Mouse (Mus musculus): ENCODE measurements around the gene Nsun2. TPM values are rescaled to one million over a fixed set of nuclear protein-coding genes. Genes with fewer than 3 reads are reported as not detected.
"Not testable (repeated sequence)": the region's sequence is repeated elsewhere in the genome, so short reads cannot be mapped to it uniquely, and the experiment has no call there.

Gene Nsun2
- total RNA-seq, 1 experiment from 2014 or later, result 84.0 TPM

DNA sequence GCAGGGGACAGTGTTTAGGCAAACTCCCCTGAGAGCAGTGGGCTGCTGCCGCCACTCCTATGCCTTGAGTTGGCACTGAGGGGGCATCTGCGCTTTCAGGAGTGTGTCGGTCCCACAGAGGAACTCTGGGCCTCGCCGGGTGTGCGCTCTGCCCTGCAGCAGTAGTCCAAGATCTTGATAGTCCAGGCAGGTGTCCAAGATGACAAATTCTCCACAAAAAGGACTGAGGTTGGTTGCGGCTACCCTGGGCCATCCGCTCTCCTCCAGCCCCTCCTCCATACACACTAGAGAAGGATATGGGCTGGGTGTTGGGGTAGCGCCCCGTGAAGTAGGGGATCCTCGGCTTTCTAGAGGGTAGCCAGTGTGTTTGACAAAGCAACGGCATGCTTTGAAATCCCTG, 10.0 kb downstream of the Nsun2 start:
- ATAC-seq (replicated peaks; ENCODE audit: insufficient number of reproducible peaks, low FRiP score, low TSS enrichment, poor library complexity, severe bottlenecking), result no peak

- ATAC-seq (replicated peaks; ENCODE audit: insufficient number of reproducible peaks, low FRiP score, low TSS enrichment, poor library complexity, severe bottlenecking), result peak; percentile 64; the same call in 1 of the 2 replicates
Observed at GRCm38 (mm10) chr13:69545019-69545418, 11.5 kb downstream of the Nsun2 start.

- no peak for ATAC-seq (replicated peaks; ENCODE audit: insufficient number of reproducible peaks, low FRiP score, low TSS enrichment, poor library complexity, severe bottlenecking)
Observed at GRCm38 (mm10) chr13:69547488-69548180, 14.1 kb downstream of the Nsun2 start.

- ATAC-seq (replicated peaks; ENCODE audit: insufficient number of reproducible peaks, low FRiP score, low TSS enrichment, poor library complexity, severe bottlenecking), result no peak
Observed at GRCm38 (mm10) chr13:69549980-69550379, 16.4 kb downstream of the Nsun2 start.

DNA sequence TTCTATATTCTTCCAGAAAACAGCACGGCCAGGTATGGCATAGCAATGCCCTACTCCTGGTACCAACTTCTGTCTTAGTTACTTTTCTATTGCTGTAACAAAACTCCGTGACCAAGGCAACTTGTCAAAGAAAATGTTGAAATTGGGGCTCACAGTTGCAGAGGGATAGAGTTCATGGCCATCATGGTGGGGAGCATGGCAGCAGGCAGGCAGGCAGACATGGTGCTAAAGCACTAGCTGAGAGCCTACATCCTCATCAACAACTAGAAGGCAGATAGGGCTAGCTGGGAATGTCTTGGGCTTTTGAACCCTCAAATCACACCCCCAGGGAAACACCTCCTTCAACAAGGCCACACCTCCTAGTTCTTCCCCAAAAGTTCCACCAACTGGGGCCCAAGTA, 17.3 kb downstream of the Nsun2 start:
- ATAC-seq (replicated peaks; ENCODE audit: insufficient number of reproducible peaks, low FRiP score, low TSS enrichment, poor library complexity, severe bottlenecking), result no peak

- no peak; the same call in 1 of the 2 replicates for ATAC-seq (replicated peaks; ENCODE audit: insufficient number of reproducible peaks, low FRiP score, low TSS enrichment, poor library complexity, severe bottlenecking)
Observed at GRCm38 (mm10) chr13:69553024-69553423, 19.5 kb downstream of the Nsun2 start.

DNA sequence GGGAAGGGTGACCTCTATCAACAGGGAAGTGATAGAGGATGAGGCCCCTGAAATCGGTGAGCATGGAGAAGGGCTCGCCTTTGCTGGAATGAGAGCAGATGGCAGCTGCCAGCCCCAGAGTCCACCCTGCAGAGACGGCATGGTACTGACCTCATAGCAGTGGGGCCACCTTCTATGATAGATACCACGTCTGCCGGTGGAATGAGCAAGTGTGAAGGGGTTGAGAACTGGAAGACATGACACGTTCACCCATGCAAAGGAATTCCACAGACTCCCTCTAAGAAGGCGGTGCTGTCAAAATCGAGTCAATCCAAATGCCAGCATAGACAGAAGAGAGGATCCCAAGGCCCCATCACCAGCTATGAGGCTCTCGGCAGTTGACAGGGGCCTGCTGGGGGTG, 20.7 kb downstream of the Nsun2 start:
- no peak for ATAC-seq (replicated peaks; ENCODE audit: insufficient number of reproducible peaks, low FRiP score, low TSS enrichment, poor library complexity, severe bottlenecking)

DNA sequence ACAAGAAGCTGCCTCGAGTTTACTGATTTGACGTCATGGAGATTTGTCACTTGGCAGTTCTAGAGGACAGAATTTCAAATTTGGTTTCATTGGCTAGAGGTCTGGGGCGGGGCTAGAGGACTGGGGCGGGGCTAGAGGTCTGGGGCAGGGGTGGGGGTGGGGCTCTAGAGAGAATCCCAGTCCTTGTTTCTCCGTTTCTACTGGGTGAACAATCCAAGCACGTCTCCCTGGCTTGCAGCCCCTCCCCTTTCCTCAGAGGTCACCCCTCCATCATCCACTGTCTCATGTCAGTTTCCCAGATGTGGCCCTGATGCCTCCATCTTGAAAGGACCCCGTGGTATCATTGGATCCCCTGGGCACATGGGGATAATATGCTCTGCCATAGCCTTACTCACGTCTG, 21.5 kb downstream of the Nsun2 start:
- ATAC-seq (replicated peaks; ENCODE audit: insufficient number of reproducible peaks, low FRiP score, low TSS enrichment, poor library complexity, severe bottlenecking), result no peak

GRCm38 (mm10) chr13:69555957-69556482, 22.5 kb downstream of the Nsun2 start:
- no peak for ATAC-seq (replicated peaks; ENCODE audit: insufficient number of reproducible peaks, low FRiP score, low TSS enrichment, poor library complexity, severe bottlenecking)

- no peak for ATAC-seq (replicated peaks; ENCODE audit: insufficient number of reproducible peaks, low FRiP score, low TSS enrichment, poor library complexity, severe bottlenecking)
Observed at GRCm38 (mm10) chr13:69556728-69557127, 23.2 kb downstream of the Nsun2 start.

- ATAC-seq (replicated peaks; ENCODE audit: insufficient number of reproducible peaks, low FRiP score, low TSS enrichment, poor library complexity, severe bottlenecking), result no peak
Observed at GRCm38 (mm10) chr13:69558098-69558660, 24.6 kb downstream of the Nsun2 start.

DNA sequence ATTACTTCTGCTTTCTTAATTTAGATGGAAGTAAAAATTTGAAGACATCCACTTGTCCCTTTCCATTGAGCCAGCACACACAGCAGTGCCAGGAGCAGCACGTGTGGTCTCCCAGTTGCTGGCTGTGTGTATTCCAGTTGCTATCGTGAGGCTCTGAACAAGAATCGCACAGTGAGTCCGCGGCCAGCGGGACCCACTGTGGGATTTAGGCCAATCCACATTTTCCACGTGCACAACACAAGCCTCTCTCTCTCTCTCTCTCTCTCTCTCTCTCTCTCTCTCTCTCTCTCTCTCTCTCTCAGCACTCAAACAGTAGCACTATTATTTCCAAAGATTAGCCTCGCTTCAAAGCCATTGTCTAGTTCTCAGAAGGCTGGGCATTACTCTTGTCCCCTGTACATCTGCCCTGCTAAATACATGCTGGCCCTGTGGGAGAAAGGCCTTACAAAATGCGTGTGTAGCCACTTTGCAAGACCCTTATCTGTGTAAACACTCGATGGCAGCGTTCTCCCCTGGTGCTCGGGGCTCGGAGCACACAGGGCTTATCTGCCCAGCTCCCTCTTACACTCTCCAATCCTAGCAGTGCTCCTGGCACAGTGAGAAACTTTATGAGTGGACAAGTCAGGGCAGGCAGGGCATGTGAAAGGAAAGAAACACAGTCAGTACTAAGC, 25.9 kb downstream of the Nsun2 start:
- no peak for ATAC-seq (replicated peaks; ENCODE audit: insufficient number of reproducible peaks, low FRiP score, low TSS enrichment, poor library complexity, severe bottlenecking)

DNA sequence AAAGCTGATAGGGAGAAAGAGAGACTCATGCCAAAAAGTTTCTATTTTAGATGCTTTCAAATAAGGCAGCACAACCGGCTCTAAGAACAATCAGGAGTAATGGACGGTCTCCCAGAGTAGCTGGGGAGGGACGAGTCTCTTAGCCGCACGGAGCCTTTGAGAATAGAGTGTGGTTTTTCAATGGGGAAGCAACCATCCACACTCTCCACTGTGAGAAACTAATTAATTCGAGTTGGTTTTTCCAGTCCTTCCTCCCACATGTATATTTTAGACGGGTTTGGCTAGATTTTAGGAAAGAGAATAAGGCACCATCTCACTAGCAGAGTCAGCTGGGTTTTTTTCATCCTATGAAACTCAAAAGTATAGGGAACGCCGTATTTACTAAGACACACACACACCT, 28.5 kb downstream of the Nsun2 start:
- ATAC-seq (replicated peaks; ENCODE audit: insufficient number of reproducible peaks, low FRiP score, low TSS enrichment, poor library complexity, severe bottlenecking), result no peak

GRCm38 (mm10) chr13:69562654-69563574, 29.4 kb downstream of the Nsun2 start:
- no peak for ATAC-seq (replicated peaks; ENCODE audit: insufficient number of reproducible peaks, low FRiP score, low TSS enrichment, poor library complexity, severe bottlenecking)

- ATAC-seq (replicated peaks; ENCODE audit: insufficient number of reproducible peaks, low FRiP score, low TSS enrichment, poor library complexity, severe bottlenecking), result no peak
Observed at GRCm38 (mm10) chr13:69563905-69564304, 30.4 kb downstream of the Nsun2 start.

GRCm38 (mm10) chr13:69564573-69564972, 31.0 kb downstream of the Nsun2 start:
- no peak for ATAC-seq (replicated peaks; ENCODE audit: insufficient number of reproducible peaks, low FRiP score, low TSS enrichment, poor library complexity, severe bottlenecking)

DNA sequence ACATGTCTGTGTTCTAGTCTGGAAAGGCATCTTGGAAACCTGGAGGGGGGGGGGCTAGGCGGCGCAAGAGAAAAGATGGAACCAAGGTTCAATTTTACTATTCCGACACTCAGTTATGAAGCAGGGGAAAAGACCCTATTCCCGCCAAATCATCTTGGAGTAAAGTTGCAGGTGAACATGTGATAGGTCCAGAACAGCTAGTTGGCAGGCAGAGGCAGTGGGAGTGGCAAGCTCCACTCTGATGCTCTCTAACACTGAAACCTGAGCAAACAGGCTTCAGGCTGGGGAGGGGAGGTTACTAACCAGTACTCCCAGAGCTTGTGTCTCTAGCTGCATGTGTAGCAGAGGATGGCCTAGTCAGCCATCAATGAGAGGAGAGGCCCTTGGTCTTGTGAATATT, 31.9 kb downstream of the Nsun2 start:
- ATAC-seq (replicated peaks; ENCODE audit: insufficient number of reproducible peaks, low FRiP score, low TSS enrichment, poor library complexity, severe bottlenecking), result not testable (repeated sequence)

DNA sequence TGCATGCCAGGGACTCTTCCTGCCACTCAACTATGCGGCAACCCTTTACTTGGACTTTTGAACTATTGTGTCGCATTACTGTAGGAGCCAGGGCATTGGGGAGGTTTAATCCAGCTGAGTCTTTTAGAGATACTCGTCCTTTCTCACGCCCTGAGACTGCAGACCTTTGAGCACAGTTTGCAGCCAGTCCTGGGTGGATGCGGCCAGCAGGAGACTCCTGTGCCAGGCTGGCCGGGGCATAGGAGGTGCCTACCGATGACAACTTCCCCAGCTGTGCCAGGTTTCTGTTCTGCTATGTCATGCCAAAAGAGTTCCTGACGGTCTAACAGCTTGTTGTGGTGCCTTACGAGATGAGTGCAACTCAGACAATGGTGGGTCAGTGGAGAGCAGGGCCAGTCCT, 35.7 kb downstream of the Nsun2 start:
- no peak for ATAC-seq (replicated peaks; ENCODE audit: insufficient number of reproducible peaks, low FRiP score, low TSS enrichment, poor library complexity, severe bottlenecking)

DNA sequence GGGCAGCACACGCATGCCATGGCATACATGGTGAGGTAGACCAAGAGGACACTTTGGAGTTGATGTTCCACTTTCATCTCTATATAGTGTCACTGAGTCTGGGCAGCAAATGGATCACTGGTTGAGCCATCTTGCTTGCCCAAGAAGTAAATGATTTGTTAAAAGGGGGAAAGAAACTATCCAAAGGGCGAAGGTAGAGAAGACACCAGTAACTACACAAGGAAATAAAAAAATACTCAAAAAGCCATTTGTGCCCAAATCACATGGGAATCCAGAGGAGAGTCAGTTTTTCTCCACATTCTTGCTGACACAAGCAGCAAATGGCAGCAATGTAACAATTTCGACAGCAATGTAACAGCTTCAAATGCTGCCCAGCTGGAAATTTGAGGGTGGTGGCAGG, 39.0 kb downstream of the Nsun2 start:
- ATAC-seq (replicated peaks; ENCODE audit: insufficient number of reproducible peaks, low FRiP score, low TSS enrichment, poor library complexity, severe bottlenecking), result no peak
